Mouse (Mus musculus) cortical plate, adult 2 months (tissue): ENCODE measurements at regions not wholly inside any gene's neighbourhood (a gene's known extent, or its start where the extent isn't known, plus 50 kb on each side); places are given as distances from the start of the nearest gene placed in this dataset.
"Not testable (repeated sequence)": the region's sequence is repeated elsewhere in the genome, so short reads cannot be mapped to it uniquely, and the experiment has no call there.

Experiments used
- H3K27ac ChIP-seq: fragments of 200-500 bp; 2 replicates; pipeline ENCODE4 v1.5.1; 2012; ENCODE audit warnings: low read length, control low read depth, inconsistent platforms; ENCODE audit not compliant: insufficient read depth
- H3K4me1 ChIP-seq: fragments of 200-500 bp; 2 replicates; pipeline ENCODE4 v1.6.1; 2011; ENCODE audit warnings: low read length; ENCODE audit not compliant: control insufficient read depth, insufficient read depth
- H3K4me3 ChIP-seq: fragments of 200-500 bp; 2 replicates; pipeline ENCODE4 v1.5.1; 2011; ENCODE audit warnings: mild to moderate bottlenecking, low read length, control low read depth; ENCODE audit not compliant: insufficient read depth
- CTCF ChIP-seq: fragments of 200-500 bp; IDR thresholded peaks from 2 replicates; pipeline ENCODE4 v1.5.1; 2011; ENCODE audit warnings: mild to moderate bottlenecking, control low read depth, low read length; ENCODE audit not compliant: insufficient read depth; ENCODE audit errors: extremely low read depth
- POLR2A ChIP-seq: fragments of 200-500 bp; IDR thresholded peaks from 2 replicates; pipeline ENCODE4 v1.6.1; 2011; ENCODE audit warnings: mild to moderate bottlenecking, low read length, control low read depth; ENCODE audit not compliant: insufficient read depth; ENCODE audit errors: extremely low read depth

DNA sequence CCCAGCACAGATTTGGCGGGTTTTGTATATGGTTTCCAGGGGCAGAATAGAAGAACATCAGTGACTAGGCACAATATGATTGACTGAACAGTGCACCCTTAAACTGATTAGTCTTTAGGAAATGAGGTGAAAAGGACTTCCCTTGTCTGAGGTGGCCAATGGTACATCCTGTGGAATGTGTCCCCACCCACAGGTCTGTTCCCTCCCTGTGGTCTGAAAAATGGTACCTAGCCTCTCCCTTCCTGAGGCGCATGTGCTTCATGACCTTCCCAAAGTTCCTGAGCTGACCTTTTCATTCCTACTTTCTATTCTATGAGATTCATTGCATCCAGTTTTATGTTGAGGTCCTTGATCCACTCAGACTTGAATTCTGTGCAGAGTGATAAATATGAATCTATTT, 76.0 kb downstream of the Zfp97 start:
- H3K27ac ChIP-seq, H3K4me3 ChIP-seq, H3K4me1 ChIP-seq: not testable (repeated sequence)

GRCm38 (mm10) chr17:17229069-17229468, 107.9 kb downstream of the Zfp97 start:
- no peak overlapping the region for H3K27ac ChIP-seq
- H3K4me1 ChIP-seq, result no peaks in the 10 kb centered on the region
- no peak overlapping the region for H3K4me3 ChIP-seq
- no peak for TF ChIP-seq CTCF
- no peak for TF ChIP-seq POLR2A

DNA sequence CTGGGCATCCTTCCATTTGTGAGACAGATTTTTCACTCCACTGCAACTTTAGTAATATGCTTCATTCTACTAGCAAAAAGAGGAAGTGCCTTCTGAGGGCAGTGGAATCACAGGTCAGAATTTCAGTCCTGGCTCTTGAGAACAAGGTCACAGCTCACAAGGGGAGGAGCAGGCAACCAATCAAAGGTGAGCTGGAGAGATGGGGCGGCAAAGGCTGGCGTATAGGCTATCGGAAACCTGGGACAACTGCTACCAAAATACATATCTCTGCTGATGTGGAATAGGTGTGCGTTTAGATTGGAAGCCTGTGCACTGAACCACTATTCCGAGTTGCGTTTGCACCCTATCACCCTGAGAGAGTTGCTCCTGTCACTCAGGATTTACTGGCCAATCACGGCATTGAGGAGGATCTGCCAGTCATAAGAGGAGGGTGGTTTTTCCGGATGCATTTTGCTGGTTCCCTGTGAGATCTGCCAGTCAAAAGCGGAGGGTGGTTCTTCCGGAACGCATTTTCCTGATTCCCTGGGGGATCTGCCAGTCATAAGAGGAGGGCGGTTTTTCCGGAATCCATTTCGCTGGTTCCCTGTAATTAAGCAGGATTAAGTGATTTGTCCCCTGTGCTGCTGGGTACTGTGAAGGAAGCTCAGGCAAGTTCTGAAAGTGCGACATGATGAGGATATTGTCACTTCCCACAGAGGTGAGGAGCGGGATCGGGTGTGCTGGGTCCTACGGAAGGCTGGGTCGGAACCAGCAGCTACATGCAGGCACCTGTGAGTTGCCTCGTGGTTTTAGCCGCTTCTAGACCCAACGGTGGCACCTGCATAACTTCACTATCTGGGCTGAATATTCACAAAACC, 113.3 kb downstream of the Zfp97 start:
- H3K4me1 ChIP-seq, result not testable (repeated sequence)
- peak overlapping the region; percentile 89 for H3K27ac ChIP-seq
- H3K4me3 ChIP-seq, result peak overlapping the region; percentile 78

DNA sequence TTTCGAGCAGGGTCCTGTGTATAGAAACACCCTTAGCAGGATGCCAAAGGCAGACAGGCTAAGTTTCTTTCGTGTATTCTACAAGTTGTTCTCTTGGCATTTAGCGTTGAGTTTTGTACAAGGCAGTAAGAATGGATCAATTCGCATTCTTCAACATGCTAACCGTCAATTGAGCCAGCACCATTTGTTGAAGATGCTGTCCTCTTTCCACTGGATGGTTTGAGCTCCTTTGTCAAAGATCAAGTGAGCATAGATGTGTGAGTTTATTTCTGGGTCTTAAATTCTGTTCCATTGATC, 113.9 kb downstream of the Zfp97 start:
- H3K4me1 ChIP-seq, H3K27ac ChIP-seq: not testable (repeated sequence)
- peak overlapping the region; percentile 78 for H3K4me3 ChIP-seq
